Mouse (Mus musculus) liver, adult (tissue): ENCODE measurements around the gene Clec4a1.

Experiments
- GATA4 ChIP-seq: IDR thresholded peaks from 2 replicates; pipeline ENCODE4 v1.6.1; 2014; ENCODE audit warnings: mild to moderate bottlenecking, low read length; ENCODE audit not compliant: insufficient replicate concordance

Gene Clec4a1

GRCm38 (mm10) chr6:122921451-122921850 lies at the start of gene Clec4a1:
Clec4a1 (plus strand) TSS chr6:122921848.
- TF ChIP-seq GATA4 = no peak

GRCm38 (mm10) chr6:122872800-122873199 lies 48.8 kb upstream of the Clec4a1 start:
- TF ChIP-seq GATA4 = no peak

- TF ChIP-seq GATA4 = no peak; the same call in 1 of the 2 replicates
Observed at GRCm38 (mm10) chr6:122873871-122874719, 47.6 kb upstream of the Clec4a1 start, which contains the start of gene Necap1. Necap1 (plus strand) TSS chr6:122874474.

GRCm38 (mm10) chr6:122874720-122875389 lies 46.8 kb upstream of the Clec4a1 start:
- no peak for TF ChIP-seq GATA4

- no peak for TF ChIP-seq GATA4
Observed at GRCm38 (mm10) chr6:122879141-122879735, 42.4 kb upstream of the Clec4a1 start.

GRCm38 (mm10) chr6:122879781-122880505 lies 41.7 kb upstream of the Clec4a1 start:
- TF ChIP-seq GATA4 = no peak

GRCm38 (mm10) chr6:122881287-122881686 lies 40.4 kb upstream of the Clec4a1 start:
- no peak for TF ChIP-seq GATA4

- no peak for TF ChIP-seq GATA4
Observed at GRCm38 (mm10) chr6:122883603-122884002, 38.0 kb upstream of the Clec4a1 start.

- no peak for TF ChIP-seq GATA4
Observed at GRCm38 (mm10) chr6:122889599-122889998, 32.0 kb upstream of the Clec4a1 start.

GRCm38 (mm10) chr6:122892442-122893049 lies 29.1 kb upstream of the Clec4a1 start:
- TF ChIP-seq GATA4 = no peak

- no peak for TF ChIP-seq GATA4
Observed at GRCm38 (mm10) chr6:122919922-122920321, 1.7 kb upstream of the Clec4a1 start.

- no peak for TF ChIP-seq GATA4
Observed at GRCm38 (mm10) chr6:122934845-122935244, 13.2 kb downstream of the Clec4a1 start.

GRCm38 (mm10) chr6:122939618-122940017 lies 18.0 kb downstream of the Clec4a1 start:
- no peak for TF ChIP-seq GATA4

GRCm38 (mm10) chr6:122946760-122947159 lies 25.1 kb downstream of the Clec4a1 start:
- no peak for TF ChIP-seq GATA4

- no peak for TF ChIP-seq GATA4
Observed at GRCm38 (mm10) chr6:122952401-122952800, 30.8 kb downstream of the Clec4a1 start, which contains the start of gene Clec4a3. Clec4a3 (plus strand) TSS chr6:122952515.
